Mouse (Mus musculus): Measurements from ENCODE around the gene Umad1. TPM values are rescaled to one million over a fixed set of nuclear protein-coding genes. Genes with fewer than 3 reads are reported as not detected.
"Not testable (repeated sequence)": the region's sequence is repeated elsewhere in the genome, so short reads cannot be mapped to it uniquely, and the experiment has no call there.

Gene Umad1
- polyA plus RNA-seq, 1 experiment from 2014 or later = 25.8 TPM

GRCm38 (mm10) chr6:8299066-8299863, 40.2 kb downstream of the Umad1 start:
- Histone ChIP-seq H3K4me1 (ENCODE audit: control insufficient read depth, insufficient read depth, low read length) (no peaks in the 10 kb centered on the region), H3K4me3 (ENCODE audit: low read depth, low read length) (no peak overlapping the region), H3K9me3 (ENCODE audit: control insufficient read depth, low read length) (no peaks in the 10 kb centered on the region), H3K4me2 (ENCODE audit: low read depth) (no peak overlapping the region), H3K9ac (ENCODE audit: low read length) (no peak overlapping the region), H3K27me3 (ENCODE audit: control insufficient read depth, insufficient read depth, low read length) (no peaks in the 10 kb centered on the region), H3K36me3 (ENCODE audit: control insufficient read depth, insufficient read depth, low read length) (no peaks in the 10 kb centered on the region), H3K27ac (ENCODE audit: low read depth, low read length) (no peak overlapping the region)
- ATAC-seq (ENCODE audit: insufficient read depth, low FRiP score, low TSS enrichment) = no peak
- 89% methylated on average over 6 of the region's 6 CpGs for whole genome bisulfite sequencing
- DNase-seq (ENCODE audit: low spot score) = no peak

- Histone ChIP-seq H3K27me3 (ENCODE audit: control insufficient read depth, insufficient read depth, low read length) (no peaks in the 10 kb centered on the region), H3K9ac (ENCODE audit: low read length) (no peak overlapping the region), H3K27ac (ENCODE audit: low read depth, low read length) (no peak overlapping the region), H3K4me3 (ENCODE audit: low read depth, low read length) (no peak overlapping the region), H3K36me3 (ENCODE audit: control insufficient read depth, insufficient read depth, low read length) (no peaks in the 10 kb centered on the region), H3K4me2 (ENCODE audit: low read depth) (no peak overlapping the region), H3K4me1 (ENCODE audit: control insufficient read depth, insufficient read depth, low read length) (no peaks in the 10 kb centered on the region), H3K9me3 (ENCODE audit: control insufficient read depth, low read length) (no peaks in the 10 kb centered on the region)
- WGBS = 75% methylated on average over 6 of the region's 6 CpGs
- ATAC-seq (ENCODE audit: insufficient read depth, low FRiP score, low TSS enrichment) = no peak
- DNase-seq (ENCODE audit: low spot score) = no peak
These were observed 49.0 kb downstream of the Umad1 start for GRCm38 (mm10) chr6:8307878-8308775.

GRCm38 (mm10) chr6:8312554-8312953, 53.5 kb downstream of the Umad1 start:
- Histone ChIP-seq H3K36me3 (ENCODE audit: control insufficient read depth, insufficient read depth, low read length) (no peaks in the 10 kb centered on the region), H3K27me3 (ENCODE audit: control insufficient read depth, insufficient read depth, low read length) (no peaks in the 10 kb centered on the region), H3K27ac (ENCODE audit: low read depth, low read length) (no peak overlapping the region), H3K4me1 (ENCODE audit: control insufficient read depth, insufficient read depth, low read length) (no peaks in the 10 kb centered on the region), H3K4me2 (ENCODE audit: low read depth) (no peak overlapping the region), H3K4me3 (ENCODE audit: low read depth, low read length) (no peak overlapping the region), H3K9me3 (ENCODE audit: control insufficient read depth, low read length) (no peaks in the 10 kb centered on the region), H3K9ac (ENCODE audit: low read length) (no peak overlapping the region)
- DNase-seq (ENCODE audit: low spot score) = no peak
- WGBS = 90% methylated on average over 2 of the region's 2 CpGs
- no peak for ATAC-seq (ENCODE audit: insufficient read depth, low FRiP score, low TSS enrichment)

- Histone ChIP-seq H3K4me1 (ENCODE audit: control insufficient read depth, insufficient read depth, low read length) (no peaks in the 10 kb centered on the region), H3K4me3 (ENCODE audit: low read depth, low read length) (no peak overlapping the region), H3K36me3 (ENCODE audit: control insufficient read depth, insufficient read depth, low read length) (no peaks in the 10 kb centered on the region), H3K4me2 (ENCODE audit: low read depth) (no peak overlapping the region), H3K27ac (ENCODE audit: low read depth, low read length) (no peak overlapping the region), H3K9ac (ENCODE audit: low read length) (no peak overlapping the region), H3K27me3 (ENCODE audit: control insufficient read depth, insufficient read depth, low read length) (no peaks in the 10 kb centered on the region), H3K9me3 (ENCODE audit: control insufficient read depth, low read length) (no peaks in the 10 kb centered on the region)
- no peak for DNase-seq (ENCODE audit: low spot score)
- no peak for ATAC-seq (ENCODE audit: insufficient read depth, low FRiP score, low TSS enrichment)
These were observed 57.1 kb downstream of the Umad1 start for GRCm38 (mm10) chr6:8316201-8316600.

- H3K27ac ChIP-seq (ENCODE audit: low read depth, low read length) = no peak overlapping the region
- DNase-seq (ENCODE audit: low spot score) = no peak
- no peaks in the 10 kb centered on the region for H3K27me3 ChIP-seq (ENCODE audit: control insufficient read depth, insufficient read depth, low read length)
- no peak overlapping the region for H3K4me2 ChIP-seq (ENCODE audit: low read depth)
- no peak overlapping the region for H3K9ac ChIP-seq (ENCODE audit: low read length)
- H3K4me1 ChIP-seq (ENCODE audit: control insufficient read depth, insufficient read depth, low read length) = no peaks in the 10 kb centered on the region
- no peak for ATAC-seq (ENCODE audit: insufficient read depth, low FRiP score, low TSS enrichment)
- H3K4me3 ChIP-seq (ENCODE audit: low read depth, low read length) = no peak overlapping the region
- WGBS = 97% methylated on average over 2 of the region's 2 CpGs
- no peaks in the 10 kb centered on the region for H3K36me3 ChIP-seq (ENCODE audit: control insufficient read depth, insufficient read depth, low read length)
- no peaks in the 10 kb centered on the region for H3K9me3 ChIP-seq (ENCODE audit: control insufficient read depth, low read length)
These were observed 60.5 kb downstream of the Umad1 start for GRCm38 (mm10) chr6:8319591-8319990.

- WGBS = 94% methylated on average over 3 of the region's 3 CpGs
- not testable (repeated sequence) for H3K4me1 ChIP-seq (ENCODE audit: control insufficient read depth, insufficient read depth, low read length); ATAC-seq (ENCODE audit: insufficient read depth, low FRiP score, low TSS enrichment); H3K9ac ChIP-seq (ENCODE audit: low read length); H3K4me2 ChIP-seq (ENCODE audit: low read depth); H3K9me3 ChIP-seq (ENCODE audit: control insufficient read depth, low read length); H3K36me3 ChIP-seq (ENCODE audit: control insufficient read depth, insufficient read depth, low read length); H3K27me3 ChIP-seq (ENCODE audit: control insufficient read depth, insufficient read depth, low read length); DNase-seq (ENCODE audit: low spot score); H3K27ac ChIP-seq (ENCODE audit: low read depth, low read length); H3K4me3 ChIP-seq (ENCODE audit: low read depth, low read length)
These were observed 72.4 kb downstream of the Umad1 start for GRCm38 (mm10) chr6:8331496-8331895.

GRCm38 (mm10) chr6:8333380-8333779, 74.3 kb downstream of the Umad1 start:
- Histone ChIP-seq H3K4me1 (ENCODE audit: control insufficient read depth, insufficient read depth, low read length) (no peaks in the 10 kb centered on the region), H3K9ac (ENCODE audit: low read length) (no peak overlapping the region), H3K27ac (ENCODE audit: low read depth, low read length) (no peak overlapping the region), H3K4me3 (ENCODE audit: low read depth, low read length) (no peak overlapping the region), H3K27me3 (ENCODE audit: control insufficient read depth, insufficient read depth, low read length) (no peaks in the 10 kb centered on the region), H3K9me3 (ENCODE audit: control insufficient read depth, low read length) (no peaks in the 10 kb centered on the region), H3K36me3 (ENCODE audit: control insufficient read depth, insufficient read depth, low read length) (no peaks in the 10 kb centered on the region), H3K4me2 (ENCODE audit: low read depth) (no peak overlapping the region)
- 90% methylated on average over 1 of the region's 1 CpGs for WGBS
- ATAC-seq (ENCODE audit: insufficient read depth, low FRiP score, low TSS enrichment) (no peak), DNase-seq (ENCODE audit: low spot score) (no peak)

GRCm38 (mm10) chr6:8336487-8337390, 77.7 kb downstream of the Umad1 start:
- no peaks in the 10 kb centered on the region for H3K36me3 ChIP-seq (ENCODE audit: control insufficient read depth, insufficient read depth, low read length)
- no peak for DNase-seq (ENCODE audit: low spot score)
- ATAC-seq (ENCODE audit: insufficient read depth, low FRiP score, low TSS enrichment) = no peak
- H3K9me3 ChIP-seq (ENCODE audit: control insufficient read depth, low read length) = no peaks in the 10 kb centered on the region
- no peaks in the 10 kb centered on the region for H3K27me3 ChIP-seq (ENCODE audit: control insufficient read depth, insufficient read depth, low read length)
- H3K4me3 ChIP-seq (ENCODE audit: low read depth, low read length) = no peak overlapping the region
- H3K9ac ChIP-seq (ENCODE audit: low read length) = no peak overlapping the region
- no peaks in the 10 kb centered on the region for H3K4me1 ChIP-seq (ENCODE audit: control insufficient read depth, insufficient read depth, low read length)
- no peak overlapping the region for H3K27ac ChIP-seq (ENCODE audit: low read depth, low read length)
- H3K4me2 ChIP-seq (ENCODE audit: low read depth) = no peak overlapping the region
- 85% methylated on average over 9 of the region's 9 CpGs for WGBS
